Mouse (Mus musculus) cortical plate, adult 2 months (tissue): ENCODE data around the gene Gm10251.
"Not testable (repeated sequence)": the region's sequence is repeated elsewhere in the genome, so short reads cannot be mapped to it uniquely, and the experiment has no call there.

ENCODE experiments used
- CTCF ChIP-seq: fragments of 200-500 bp; IDR thresholded peaks from 2 replicates; pipeline ENCODE4 v1.5.1; 2011; ENCODE audit warnings: mild to moderate bottlenecking, control low read depth, low read length; ENCODE audit not compliant: insufficient read depth; ENCODE audit errors: extremely low read depth
- POLR2A ChIP-seq: fragments of 200-500 bp; IDR thresholded peaks from 2 replicates; pipeline ENCODE4 v1.6.1; 2011; ENCODE audit warnings: mild to moderate bottlenecking, low read length, control low read depth; ENCODE audit not compliant: insufficient read depth; ENCODE audit errors: extremely low read depth

DNA sequence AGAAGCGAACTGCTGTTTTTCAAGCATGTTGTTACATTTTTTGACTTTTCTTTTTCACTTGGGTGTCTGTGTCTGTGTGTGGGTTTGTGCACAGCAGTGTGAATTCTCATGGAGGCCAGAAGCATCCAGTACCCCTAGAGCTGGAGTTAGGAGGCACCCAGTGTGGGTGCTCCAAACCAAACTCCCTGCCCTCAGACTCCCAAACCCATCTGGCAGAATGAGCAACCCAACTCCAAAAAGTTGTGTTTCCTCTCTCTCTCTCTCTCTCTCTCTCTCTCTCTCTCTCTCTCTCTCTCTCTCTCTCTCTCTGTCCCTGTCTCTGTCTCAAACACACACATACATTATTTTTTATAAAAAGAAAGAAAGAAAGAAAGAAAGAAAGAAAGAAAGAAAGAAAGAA lies 77.5 kb downstream of the Gm10251 start:
- TF ChIP-seq CTCF, POLR2A: not testable (repeated sequence)
